Mouse (Mus musculus) lung, postnatal 10 days (tissue): ENCODE measurements at regions not wholly inside any gene's neighbourhood (a gene's known extent, or its start where the extent isn't known, plus 50 kb on each side); places are given as distances from the start of the nearest gene placed in this dataset.
"Not testable (repeated sequence)": the region's sequence is repeated elsewhere in the genome, so short reads cannot be mapped to it uniquely, and the experiment has no call there.

Experiments used
- DNase-seq: peaks from one replicate; pipeline ENCODE4 v3.0.0; 2021

- no peak for DNase-seq
Measured at GRCm38 (mm10) chr8:109323351-109323750, 170.5 kb upstream of the Pmfbp1 start.

- DNase-seq = no peak
Measured at GRCm38 (mm10) chr8:109324241-109324640, 169.6 kb upstream of the Pmfbp1 start.

GRCm38 (mm10) chr8:109336203-109336602 lies 157.6 kb upstream of the Pmfbp1 start:
- no peak for DNase-seq

DNA sequence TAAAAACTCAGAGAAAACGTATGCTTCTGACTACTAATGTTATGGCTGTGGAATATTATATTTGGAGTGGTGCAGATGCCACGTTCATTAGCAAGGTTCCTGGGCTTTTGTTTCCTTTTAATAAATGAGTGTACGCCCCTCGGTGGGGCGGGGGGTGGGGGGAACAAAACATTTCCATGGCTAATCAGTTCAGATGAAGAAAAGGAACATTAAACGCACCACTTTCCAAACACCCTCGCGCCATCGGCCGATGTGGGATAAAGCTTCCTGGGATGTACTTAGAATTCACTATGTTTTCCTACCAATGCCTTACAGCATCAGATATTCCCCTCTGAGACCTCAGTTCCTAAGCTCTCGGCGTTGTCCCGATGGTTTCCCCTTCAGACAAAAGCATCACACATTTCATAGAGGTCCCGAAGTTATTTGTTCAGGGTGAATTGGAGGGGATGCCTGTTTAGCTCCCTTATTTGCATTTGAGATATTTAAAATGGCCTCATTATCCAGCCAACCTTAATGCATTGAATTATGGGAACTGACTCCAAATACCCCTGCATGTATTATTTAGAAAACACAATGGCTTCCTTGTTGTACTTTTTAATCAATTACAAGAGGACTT lies 155.5 kb upstream of the Pmfbp1 start:
- no peak for DNase-seq

- DNase-seq = not testable (repeated sequence)
Measured at GRCm38 (mm10) chr8:109340647-109341046, 153.2 kb upstream of the Pmfbp1 start.

GRCm38 (mm10) chr8:109355168-109355567 lies 138.7 kb upstream of the Pmfbp1 start:
- DNase-seq = no peak

DNA sequence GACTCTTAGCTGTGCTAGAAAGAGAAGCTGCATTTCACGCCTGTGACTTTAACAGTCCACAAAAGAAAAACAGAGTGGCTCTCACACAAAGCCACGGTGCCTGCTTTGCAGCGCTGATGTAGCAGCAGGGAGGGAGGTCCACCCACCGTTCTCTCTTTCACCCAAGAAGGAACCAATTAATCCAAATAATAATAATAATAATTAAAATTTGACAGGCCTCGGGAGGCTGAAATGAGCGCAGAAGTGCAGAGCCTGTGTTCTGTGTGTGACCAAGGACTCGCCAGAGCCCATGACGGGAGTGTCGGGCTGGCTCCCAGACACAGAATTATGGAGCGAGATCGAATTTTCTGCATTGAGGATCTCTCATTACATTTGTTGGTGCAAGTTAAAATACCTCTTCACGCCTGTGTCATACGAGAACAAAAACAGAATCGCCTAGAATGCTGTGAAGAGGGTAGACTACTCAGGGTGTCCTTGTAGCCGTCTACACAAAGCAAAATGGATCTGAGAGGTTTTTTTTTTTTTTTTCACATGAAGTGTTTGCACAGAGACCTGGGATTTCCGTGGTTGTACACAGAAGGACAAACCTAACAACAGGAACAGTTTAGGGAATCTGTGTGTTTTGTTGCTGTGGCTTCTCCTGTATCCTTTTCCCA lies 134.3 kb upstream of the Pmfbp1 start:
- DNase-seq = no peak

DNA sequence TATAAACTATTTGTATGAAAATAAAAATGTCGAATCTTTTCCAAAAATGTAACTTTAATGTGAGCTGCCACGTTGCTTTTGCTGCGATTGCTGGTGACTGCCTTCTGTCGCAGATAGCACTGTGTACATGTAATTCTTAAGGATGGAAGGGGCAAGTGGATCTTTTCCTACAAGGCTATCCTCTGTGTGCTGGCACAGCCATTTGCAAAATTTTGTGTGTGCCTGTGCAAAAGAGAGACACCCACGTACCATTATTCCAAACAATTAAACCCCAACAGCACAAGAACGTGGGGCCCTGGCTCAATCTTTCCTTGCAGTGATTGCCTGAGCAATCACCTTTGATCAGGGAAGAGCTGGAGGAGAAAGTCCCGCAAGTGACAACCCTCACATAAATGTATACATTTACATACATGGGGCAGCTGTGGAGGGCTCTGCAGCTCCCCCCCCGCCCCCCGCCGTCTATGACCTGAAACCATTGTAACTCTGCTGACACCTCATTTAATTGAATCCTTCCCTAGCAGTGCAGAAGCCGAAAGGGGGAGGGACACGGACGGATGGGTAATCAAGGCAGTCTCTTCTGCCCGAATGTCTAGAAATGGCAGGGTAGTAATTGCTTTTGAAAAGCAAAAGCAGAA lies 133.6 kb upstream of the Pmfbp1 start:
- no peak for DNase-seq

DNA sequence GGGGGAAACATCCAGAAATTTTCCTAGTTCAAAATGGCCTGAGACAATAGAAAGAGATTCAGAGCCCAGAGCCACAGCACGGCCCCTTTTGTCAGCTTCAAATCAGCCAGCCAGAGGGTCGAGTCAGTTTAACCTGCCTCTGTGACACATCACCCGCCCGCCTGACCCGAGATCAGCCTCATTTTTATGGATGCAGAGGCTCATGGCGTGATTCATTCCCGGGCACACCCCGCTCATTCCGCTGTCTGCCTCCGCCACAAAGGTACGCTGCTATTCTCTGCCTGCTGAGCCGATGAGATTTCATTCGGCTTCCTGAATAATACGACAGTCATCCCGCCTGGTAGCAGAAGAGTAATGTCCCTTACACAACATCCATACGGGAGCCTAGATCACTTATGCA lies 132.9 kb upstream of the Pmfbp1 start:
- DNase-seq = no peak

GRCm38 (mm10) chr8:109361575-109362361 lies 132.1 kb upstream of the Pmfbp1 start:
- DNase-seq = no peak

- DNase-seq = no peak
Measured at GRCm38 (mm10) chr8:109363185-109363845, 130.5 kb upstream of the Pmfbp1 start.

- DNase-seq = no peak
Measured at GRCm38 (mm10) chr8:109373977-109374376, 119.8 kb upstream of the Pmfbp1 start.

DNA sequence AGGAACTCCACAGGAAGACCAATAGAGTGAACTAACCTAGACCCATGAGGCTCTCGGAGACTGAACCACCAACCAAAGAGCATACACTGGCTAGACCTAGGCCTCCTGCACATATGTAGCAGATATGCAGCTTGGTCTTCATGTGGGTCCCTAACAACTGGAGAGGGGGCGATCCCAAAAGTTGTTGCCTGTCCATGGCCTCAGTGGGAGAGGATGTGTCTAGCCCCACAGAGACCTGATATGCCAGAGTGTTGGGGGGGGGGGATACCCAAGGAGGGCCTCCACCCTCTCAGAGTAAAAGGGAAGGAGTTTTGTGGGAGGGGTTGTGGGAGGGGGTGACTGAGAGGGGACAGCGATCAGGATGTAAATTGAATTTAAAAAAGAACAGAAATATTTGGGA lies 108.9 kb upstream of the Pmfbp1 start:
- DNase-seq = no peak

GRCm38 (mm10) chr8:109395133-109395855 lies 98.5 kb upstream of the Pmfbp1 start:
- no peak for DNase-seq

GRCm38 (mm10) chr8:109399616-109400015 lies 94.2 kb upstream of the Pmfbp1 start:
- DNase-seq = no peak

- no peak for DNase-seq
Measured at GRCm38 (mm10) chr8:109400192-109400591, 93.6 kb upstream of the Pmfbp1 start.

DNA sequence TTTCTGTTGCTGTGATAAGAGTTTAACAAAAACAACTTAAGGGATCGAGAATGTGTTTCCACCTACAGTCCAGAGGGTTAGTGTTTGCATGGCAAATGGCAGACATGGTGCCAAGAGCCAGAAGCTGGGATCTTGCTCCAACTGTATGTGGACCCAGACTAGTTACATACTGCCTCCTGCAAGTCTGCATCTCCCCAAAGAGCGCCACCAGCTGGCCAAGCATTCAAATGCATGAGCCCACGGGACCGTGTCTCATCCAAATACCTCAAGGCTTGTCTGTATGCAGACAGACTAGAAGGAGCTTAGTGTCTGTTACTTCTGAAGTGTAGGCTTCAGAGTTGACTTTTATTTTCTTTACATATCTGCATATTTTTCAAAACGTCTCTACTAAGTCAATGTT lies 85.9 kb upstream of the Pmfbp1 start:
- peak; percentile 5 for DNase-seq

DNA sequence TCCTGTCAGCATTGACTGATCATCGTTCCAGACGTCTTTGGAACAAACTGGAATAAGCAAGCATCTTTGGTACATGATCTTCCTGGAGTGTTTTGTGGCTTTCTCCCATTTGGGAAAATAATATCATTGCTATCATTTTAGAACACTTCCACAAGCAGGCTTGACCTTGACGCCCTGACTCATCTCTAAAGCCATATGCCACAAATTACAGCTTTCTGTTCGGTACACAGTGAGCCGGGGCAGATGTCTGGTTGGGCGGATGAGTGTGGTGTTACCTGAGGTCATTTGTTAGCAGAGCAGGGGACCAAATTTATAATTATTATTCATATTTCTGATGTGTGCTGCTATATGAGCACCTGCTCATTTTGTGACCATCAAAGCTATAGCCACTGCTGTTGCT lies 83.3 kb upstream of the Pmfbp1 start:
- DNase-seq = no peak

- no peak for DNase-seq
Measured at GRCm38 (mm10) chr8:109413386-109413785, 80.4 kb upstream of the Pmfbp1 start.

- DNase-seq = no peak
Measured at GRCm38 (mm10) chr8:109415315-109415714, 78.5 kb upstream of the Pmfbp1 start.

DNA sequence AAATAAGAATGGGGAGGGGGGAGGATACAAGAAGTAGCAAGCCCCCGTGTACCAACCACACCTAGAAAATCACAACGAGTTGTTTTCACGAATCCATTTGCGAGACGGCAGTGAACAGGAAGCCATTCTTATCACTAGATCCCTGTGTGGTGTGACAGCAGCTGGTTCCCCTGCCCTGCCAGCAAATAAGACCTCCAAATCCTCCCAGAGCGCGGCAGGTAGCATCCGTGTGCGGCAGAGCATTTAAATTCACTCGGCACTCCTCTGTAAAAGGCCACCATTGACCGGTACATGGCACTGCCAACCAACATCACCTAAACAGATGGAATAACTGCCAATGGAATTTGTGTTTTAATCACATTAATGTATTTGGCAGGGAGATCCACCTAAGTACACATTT lies 77.9 kb upstream of the Pmfbp1 start:
- DNase-seq = no peak

DNA sequence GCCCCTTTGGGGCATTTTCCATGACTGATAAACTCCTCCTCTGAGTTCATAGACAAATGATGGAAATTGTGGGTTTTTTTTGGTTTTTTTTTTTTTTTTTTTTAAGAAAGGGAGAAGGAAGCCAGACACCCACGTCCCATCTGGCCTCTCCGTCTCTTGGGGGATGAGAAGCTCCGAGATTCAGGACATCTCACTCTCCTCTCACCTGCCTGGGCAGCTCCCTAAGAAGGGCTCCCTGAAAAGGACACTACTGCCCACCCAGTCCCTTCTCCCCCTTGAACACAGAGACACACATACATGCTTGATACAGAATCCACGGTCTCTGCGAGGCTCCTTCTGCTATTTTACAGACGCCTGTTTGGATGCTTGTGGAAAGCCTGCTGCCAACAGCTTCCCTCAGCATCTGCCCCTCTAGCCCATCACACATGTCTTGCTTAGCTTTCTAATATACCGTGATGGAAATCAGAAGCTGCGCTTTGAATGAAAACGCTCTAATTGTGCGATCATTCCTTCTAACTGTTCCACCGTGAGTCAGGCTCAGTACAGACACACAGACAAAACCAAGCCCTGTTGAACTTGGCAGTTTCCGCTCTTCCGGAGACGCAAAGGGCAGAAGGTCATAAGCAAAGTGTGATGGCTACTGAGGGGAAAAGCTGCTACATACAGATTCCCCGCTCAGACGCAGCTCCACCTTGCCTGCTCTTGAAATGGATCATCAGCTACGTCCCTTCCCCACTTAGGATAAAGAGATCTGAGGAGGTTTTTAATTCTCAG lies 77.3 kb upstream of the Pmfbp1 start:
- no peak for DNase-seq
